Mouse (Mus musculus) myocyte (in vitro differentiated cells): ENCODE results near the gene Focad. TPM values are rescaled to one million over a fixed set of nuclear protein-coding genes. Genes with fewer than 3 reads are reported as not detected.

Experiments
- H3K27me3 ChIP-seq: one replicate; pipeline ENCODE4 v1.6.1; 2011; ENCODE audit not compliant: control insufficient read depth, insufficient read depth, insufficient read length
- H3K36me3 ChIP-seq: one replicate; pipeline ENCODE4 v1.6.1; 2011; ENCODE audit not compliant: control insufficient read depth, insufficient read depth
- H3K4me2 ChIP-seq: one replicate; pipeline ENCODE4 v1.6.1; 2011; ENCODE audit warnings: low read depth, control low read depth
- H3K4me3 ChIP-seq: one replicate; pipeline ENCODE4 v1.5.1; 2011; ENCODE audit warnings: mild to moderate bottlenecking, control low read depth, moderate library complexity
- H3K79me2 ChIP-seq: one replicate; pipeline ENCODE4 v1.6.1; 2011; ENCODE audit not compliant: control insufficient read depth, insufficient read depth
- H3ac ChIP-seq: one replicate; pipeline ENCODE4 v1.6.1; 2011; ENCODE audit not compliant: control insufficient read depth, insufficient read length
- CEBPB ChIP-seq: IDR thresholded peaks from 2 replicates; pipeline ENCODE4 v1.6.1; 2011; ENCODE audit warnings: mild to moderate bottlenecking, moderate library complexity; ENCODE audit not compliant: poor library complexity, insufficient read depth, severe bottlenecking
- E2F4 ChIP-seq: IDR thresholded peaks from one replicate; pipeline ENCODE4 v1.6.1; 2011; ENCODE audit warnings: mild to moderate bottlenecking, control low read depth, moderate library complexity; ENCODE audit not compliant: insufficient read depth
- MAX ChIP-seq: IDR thresholded peaks from one replicate; pipeline ENCODE4 v1.6.1; 2011; ENCODE audit warnings: low read depth, mild to moderate bottlenecking, control low read depth
- MYOD1 ChIP-seq, 3 experiments: IDR thresholded peaks; one replicate each; pipeline ENCODE4 v1.6.1; 2011; ENCODE audit warnings: control low read depth in 2 of 3, low read depth in 2 of 3, mild to moderate bottlenecking in 2 of 3, moderate library complexity in 1 of 3; ENCODE audit not compliant: insufficient read length in 2 of 3, control insufficient read depth in 1 of 3
- MYOG ChIP-seq, 3 experiments: IDR thresholded peaks; one replicate each; pipeline ENCODE4 v1.6.1; 2011; ENCODE audit warnings: control low read depth in 2 of 3, low read depth in 2 of 3, mild to moderate bottlenecking in 2 of 3; ENCODE audit not compliant: insufficient read length in 2 of 3, control insufficient read depth in 1 of 3, insufficient read depth in 1 of 3
- POLR2A ChIP-seq: IDR thresholded peaks from one replicate; pipeline ENCODE4 v1.6.1; 2011; ENCODE audit warnings: low read depth, mild to moderate bottlenecking, control low read depth, moderate library complexity; ENCODE audit not compliant: insufficient read length
- POLR2AphosphoS2 ChIP-seq: IDR thresholded peaks from one replicate; pipeline ENCODE4 v1.6.1; 2011; ENCODE audit warnings: low read depth, control low read depth; ENCODE audit not compliant: insufficient read length
- REST ChIP-seq: IDR thresholded peaks from one replicate; pipeline ENCODE4 v1.6.1; 2011; ENCODE audit warnings: mild to moderate bottlenecking, control low read depth, moderate library complexity; ENCODE audit not compliant: insufficient read depth, insufficient read length
- SRF ChIP-seq: IDR thresholded peaks from one replicate; pipeline ENCODE4 v1.6.1; 2011; ENCODE audit warnings: low read depth; ENCODE audit not compliant: control insufficient read depth, insufficient read length
- TCF12 ChIP-seq: IDR thresholded peaks from one replicate; pipeline ENCODE4 v1.6.1; 2011; ENCODE audit warnings: mild to moderate bottlenecking, control low read depth; ENCODE audit not compliant: poor library complexity, insufficient read depth, severe bottlenecking
- TCF3 ChIP-seq: IDR thresholded peaks from one replicate; pipeline ENCODE4 v1.6.1; 2011; ENCODE audit warnings: low read depth, control low read depth; ENCODE audit not compliant: insufficient read length
- USF1 ChIP-seq: IDR thresholded peaks from one replicate; pipeline ENCODE4 v1.6.1; 2011; ENCODE audit warnings: low read depth, mild to moderate bottlenecking, control low read depth, moderate library complexity
- polyA plus RNA-seq: library from polyadenylated mRNA; unstranded; fragments of >200 nt; fragmentation: generic; extraction: Trizol; gene quantifications from one replicate; pipeline ENCODE4 v1.2.1, GENCODE M21; 2012; ENCODE audit warnings: missing spikeins

The Focad gene
- polyA plus RNA-seq, 1 experiment = 15.3 TPM

GRCm38 (mm10) chr4:88159700-88160099 is 65.3 kb downstream of the Focad start:
- no peak overlapping the region for H3K4me3 ChIP-seq
- no peak overlapping the region for H3K4me2 ChIP-seq
- TF ChIP-seq E2F4 (no peak), MYOD1 (IDR thresholded peaks at IDR 0.05; ENCODE audit: control insufficient read depth in 1 of 3, insufficient read length in 2 of 3, low read depth in 2 of 3) (no peak), POLR2A (no peak), TCF3 (no peak), MAX (no peak), POLR2AphosphoS2 (no peak), CEBPB (no peak), REST (no peak), USF1 (no peak), TCF12 (no peak), MYOG (IDR thresholded peaks at IDR 0.05; ENCODE audit: control insufficient read depth in 1 of 3, insufficient read depth in 1 of 3, insufficient read length in 2 of 3, low read depth in 2 of 3) (no peak), SRF (no peak)
- no peaks in the 10 kb centered on the region for H3K36me3 ChIP-seq
- H3K79me2 ChIP-seq = no peaks in the 10 kb centered on the region
- H3K27me3 ChIP-seq = no peaks in the 10 kb centered on the region
- no peak overlapping the region for H3ac ChIP-seq

- TF ChIP-seq TCF3 = no peak
- TF ChIP-seq E2F4 = no peak
- H3K4me3 ChIP-seq = no peak overlapping the region
- H3K4me2 ChIP-seq = no peak overlapping the region
- no peaks in the 10 kb centered on the region for H3K36me3 ChIP-seq
- no peak overlapping the region for H3ac ChIP-seq
- no peaks in the 10 kb centered on the region for H3K27me3 ChIP-seq
- no peaks in the 10 kb centered on the region for H3K79me2 ChIP-seq
Measured at GRCm38 (mm10) chr4:88163511-88164247, 69.2 kb downstream of the Focad start.

GRCm38 (mm10) chr4:88167008-88167862 is 72.8 kb downstream of the Focad start:
- no peaks in the 10 kb centered on the region for H3K36me3 ChIP-seq
- H3K4me2 ChIP-seq = no peak overlapping the region
- H3K27me3 ChIP-seq = no peaks in the 10 kb centered on the region
- no peaks in the 10 kb centered on the region for H3K79me2 ChIP-seq
- no peak overlapping the region for H3ac ChIP-seq
- H3K4me3 ChIP-seq = no peak overlapping the region
- TF ChIP-seq CEBPB (no peak), MYOD1 (IDR thresholded peaks at IDR 0.05; ENCODE audit: control insufficient read depth in 1 of 3, insufficient read length in 2 of 3, low read depth in 2 of 3) (no peak), TCF3 (no peak), REST (no peak), TCF12 (no peak), POLR2AphosphoS2 (no peak), SRF (no peak), E2F4 (no peak), MAX (no peak), POLR2A (no peak), USF1 (no peak)

- Histone ChIP-seq H3K4me2 (no peak overlapping the region), H3K79me2 (no peaks in the 10 kb centered on the region), H3K4me3 (no peak overlapping the region), H3K27me3 (no peaks in the 10 kb centered on the region), H3ac (no peak overlapping the region), H3K36me3 (no peaks in the 10 kb centered on the region)
- no peak for TF ChIP-seq POLR2AphosphoS2
- no peak for TF ChIP-seq CEBPB
- TF ChIP-seq POLR2A = no peak
- TF ChIP-seq TCF12 = no peak
- TF ChIP-seq MAX = no peak
- no peak for TF ChIP-seq MYOD1 (IDR thresholded peaks at IDR 0.05; ENCODE audit: control insufficient read depth in 1 of 3, insufficient read length in 2 of 3, low read depth in 2 of 3)
- TF ChIP-seq SRF = no peak
- no peak for TF ChIP-seq USF1
- no peak for TF ChIP-seq MYOG (IDR thresholded peaks at IDR 0.05; ENCODE audit: control insufficient read depth in 1 of 3, insufficient read depth in 1 of 3, insufficient read length in 2 of 3, low read depth in 2 of 3)
- TF ChIP-seq REST = no peak
- TF ChIP-seq E2F4 = no peak
- TF ChIP-seq TCF3 = no peak
Measured at GRCm38 (mm10) chr4:88175058-88175974, 80.9 kb downstream of the Focad start.
